Mouse (Mus musculus): ENCODE results near the gene Fuca2. TPM values are rescaled to one million over a fixed set of nuclear protein-coding genes. Genes with fewer than 3 reads are reported as not detected.

Fuca2 gene
- polyA plus RNA-seq (2012; rRNA removed), result 24.8 and 29.0 TPM in 2 replicates

DNA sequence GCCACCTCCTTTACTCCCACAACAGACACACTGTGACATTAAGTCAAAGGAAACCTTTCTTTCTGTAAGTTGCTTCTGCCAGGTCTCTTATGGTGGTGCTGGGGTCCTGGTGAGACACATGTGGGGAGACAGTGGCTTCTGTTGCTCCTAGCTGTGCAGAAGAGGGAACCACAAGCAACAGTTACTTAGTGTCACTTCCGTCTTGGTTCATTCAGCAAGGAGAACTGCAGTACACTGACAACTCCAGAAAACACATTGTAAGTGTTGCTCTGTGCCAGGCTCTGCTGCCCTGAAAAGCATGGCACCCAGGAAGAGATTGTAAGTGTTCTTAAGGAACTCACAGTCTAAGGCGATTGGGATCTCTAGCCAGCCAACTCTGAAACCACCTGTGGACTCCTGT lies at the start of gene Fuca2:
Fuca2 (plus strand) TSS at position 210 of the 400 bp plus-strand sequence.

GRCm38 (mm10) chr10:13473833-13474567 lies 25.3 kb upstream of the Fuca2 start, which contains the start of gene Phactr2:
TSS of gene Phactr2 (minus strand) at chr10:13474412.

DNA sequence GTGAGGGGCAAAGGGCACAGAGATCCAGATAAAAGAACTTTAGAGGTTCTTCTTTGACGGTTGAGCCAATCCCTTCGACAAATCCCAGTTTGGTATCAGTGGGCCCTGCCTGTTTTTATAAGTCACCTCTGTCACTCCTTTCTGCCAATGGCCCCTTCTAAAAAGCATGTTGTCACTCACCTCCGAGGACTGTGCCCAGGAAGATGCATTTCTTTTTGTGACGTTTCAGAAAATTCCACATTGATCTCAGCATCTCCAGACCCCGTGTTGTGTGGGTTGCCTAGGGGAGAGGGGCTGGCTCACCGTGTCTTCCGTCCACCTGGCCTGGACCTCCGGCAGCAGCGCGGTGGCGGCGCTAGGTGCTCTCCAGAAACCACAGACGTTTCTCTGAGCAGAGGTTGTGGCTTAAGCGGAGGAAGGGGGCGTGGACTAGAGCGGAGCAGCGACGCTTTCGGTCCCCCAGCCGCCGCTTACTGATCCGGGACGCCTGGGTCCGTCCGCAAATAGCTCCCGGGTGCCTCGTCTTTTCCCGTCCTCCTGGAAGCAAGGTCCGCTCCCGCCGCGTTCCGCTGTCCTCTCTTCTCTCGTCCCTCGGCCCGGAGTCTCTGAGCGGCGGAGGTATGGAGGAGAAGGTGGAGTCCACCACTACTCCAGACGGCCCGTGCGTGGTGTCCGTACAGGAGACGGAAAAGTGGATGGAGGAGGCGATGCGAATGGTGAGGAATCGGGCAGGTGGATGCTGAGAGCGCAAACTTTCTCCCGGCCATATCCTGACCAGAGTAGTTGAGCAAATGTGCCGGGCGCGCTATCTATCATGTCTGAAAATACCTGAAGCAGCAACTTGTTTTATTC lies 53.5 kb downstream of the Fuca2 start, which contains the start of the genes Adat2 and Pex3:
Adat2 (plus strand) TSS at position 249 of the 852 bp plus-strand sequence.
Pex3 (minus strand) TSS at position 497 of the 852 bp plus-strand sequence.

Other genes starting within 250 kb of the Fuca2 start
- gene Phactr2, start 25.1 kb upstream of the Fuca2 start, polyA plus RNA-seq (2012; rRNA removed), result 1.5 and 1.6 TPM in 2 replicates
- gene Adat2, start 53.4 kb downstream of the Fuca2 start, polyA plus RNA-seq (2012; rRNA removed), result 4.7 and 4.8 TPM in 2 replicates
- gene Pex3, start 53.6 kb downstream of the Fuca2 start, polyA plus RNA-seq (2012; rRNA removed), result 8.3 and 9.0 TPM in 2 replicates

Measured in liver, embryonic 14 days (tissue).